Mouse (Mus musculus) frontal cortex, postnatal 25 days (tissue): ENCODE results near the gene Csnk1g1.
A peak's percentile ranks its signal among the peaks of the same experiment; 100 is the strongest.

Source experiments
- DNase-seq, 2 experiments: peaks; one replicate each; pipeline ENCODE4 v3.0.0; 2022; ENCODE audit warnings: low spot score in 2 of 2

Gene Csnk1g1

DNA sequence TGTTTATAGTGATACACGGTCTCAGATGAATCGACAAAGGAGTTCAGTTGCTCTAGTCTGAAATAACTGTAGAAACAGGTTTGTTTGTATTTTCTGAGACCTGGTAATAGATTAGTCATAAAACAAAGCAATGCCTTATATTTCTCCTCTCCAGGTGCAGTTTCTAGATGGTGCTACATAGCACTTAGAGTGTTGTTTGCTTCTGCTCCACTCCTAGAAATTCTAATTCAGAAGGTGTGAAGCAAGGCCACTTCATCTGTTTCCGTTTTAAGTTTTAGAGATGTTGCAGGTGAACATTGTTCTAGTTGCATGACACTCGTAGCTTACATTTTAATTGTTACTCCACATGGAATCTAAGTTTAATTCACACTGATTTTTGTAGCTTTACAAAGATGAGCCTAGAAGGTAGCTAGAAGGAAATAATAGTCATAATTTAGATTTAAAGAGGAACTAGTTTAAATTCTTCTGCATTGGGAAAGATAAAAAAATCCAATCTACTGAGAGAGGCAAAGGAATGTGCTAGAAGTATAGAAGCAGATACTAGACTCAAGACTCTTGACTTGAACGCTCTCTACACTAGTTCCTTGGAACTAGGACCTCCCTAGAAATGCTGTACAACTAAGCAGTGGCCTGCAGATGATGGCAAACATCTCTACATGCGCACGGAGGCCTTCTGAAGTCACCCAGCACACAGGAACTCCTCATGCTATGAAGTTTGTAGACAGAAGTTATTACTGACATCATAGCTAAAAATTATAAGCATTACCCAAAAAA, 87.1 kb downstream of the Csnk1g1 start:
- no peak for DNase-seq

DNA sequence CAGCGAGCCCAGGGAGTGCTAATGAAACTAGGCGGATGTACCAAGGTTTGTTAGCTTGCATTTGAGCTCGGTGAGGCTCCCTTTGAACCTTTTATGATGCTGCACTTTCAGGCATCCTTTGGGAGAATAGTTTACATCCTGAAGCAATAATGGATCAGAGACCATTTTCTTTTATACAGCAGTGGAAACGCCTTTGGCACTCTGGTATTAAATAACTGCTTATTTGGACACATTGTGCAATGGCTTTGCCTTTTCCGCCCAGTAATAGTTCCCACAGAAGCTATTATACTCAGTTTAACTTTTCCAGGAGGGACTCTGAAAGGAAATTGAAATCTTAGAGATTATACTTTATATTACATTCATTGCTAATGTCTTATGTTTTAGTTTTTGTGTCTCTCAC, 90.2 kb downstream of the Csnk1g1 start:
- DNase-seq, result no peak

DNA sequence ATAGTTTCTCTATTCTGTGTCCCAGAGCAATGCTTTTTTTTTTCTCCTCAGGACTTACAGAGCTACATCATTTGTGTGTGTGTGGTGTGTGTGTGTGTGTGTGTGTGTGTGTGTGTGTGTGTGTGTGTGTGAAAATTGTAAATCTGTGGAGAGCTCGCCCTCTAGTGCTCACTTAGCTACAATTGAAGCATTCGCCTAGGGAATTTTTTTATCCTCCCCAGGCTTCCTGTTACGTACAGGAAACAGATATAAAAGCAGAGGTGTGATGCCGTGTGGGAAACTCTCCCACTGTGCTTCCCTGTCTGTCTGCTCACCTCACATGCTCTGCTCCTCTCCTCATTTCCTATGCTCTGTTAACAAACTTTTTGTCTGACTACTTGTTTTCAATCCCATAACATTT, 95.7 kb downstream of the Csnk1g1 start:
- peak; percentile 11 to 31 for DNase-seq

DNA sequence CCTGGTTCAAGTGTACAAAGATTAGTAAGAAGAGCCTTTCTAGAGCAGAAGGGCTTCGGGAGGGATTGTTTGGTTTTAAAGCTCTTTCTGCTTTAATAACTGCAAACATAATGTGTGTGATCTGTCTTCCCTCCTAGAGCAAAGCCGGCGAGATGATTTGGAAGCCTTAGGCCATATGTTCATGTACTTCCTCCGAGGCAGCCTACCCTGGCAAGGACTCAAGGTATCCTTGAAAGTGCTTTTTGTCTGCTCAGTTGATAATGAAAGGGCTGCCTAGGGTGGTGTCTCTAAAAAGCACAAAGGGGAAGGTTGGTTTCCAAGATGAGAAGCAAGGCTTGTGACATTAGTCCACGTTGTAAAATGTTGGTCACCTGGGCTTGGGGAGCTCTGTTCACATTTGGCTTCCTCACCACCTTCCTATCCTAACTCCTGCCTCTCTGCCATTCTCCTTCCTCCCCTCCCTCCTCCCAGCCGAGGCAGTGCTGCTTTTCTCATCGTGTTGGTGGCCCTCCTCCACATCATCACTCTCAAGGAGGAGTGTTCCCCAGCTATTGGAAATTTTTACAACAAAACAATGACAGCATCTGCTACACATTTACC, 99.0 kb downstream of the Csnk1g1 start:
- peak; percentile 13 to 44 for DNase-seq

DNA sequence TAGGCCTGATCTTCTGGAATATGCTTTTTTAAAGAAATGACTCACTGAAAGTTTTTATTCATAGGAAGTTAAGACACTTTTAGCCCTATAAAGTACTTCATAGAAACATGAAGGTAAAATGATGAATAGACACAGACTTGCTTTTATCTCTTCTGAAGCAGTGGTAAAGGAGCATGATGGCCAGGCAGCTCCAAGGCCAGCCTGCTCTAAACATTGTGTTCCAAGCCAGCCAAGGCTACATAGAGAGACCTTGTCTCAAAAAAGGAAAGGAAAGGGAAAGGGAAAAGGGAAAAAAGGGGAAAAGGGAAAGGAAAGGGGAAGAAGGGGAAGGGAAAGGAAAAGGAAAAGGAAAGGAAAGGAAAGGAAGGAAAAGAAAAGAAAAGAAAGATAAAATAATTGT, 111.9 kb downstream of the Csnk1g1 start:
- DNase-seq, result no peak

- DNase-seq, result peak in 1 of 2 experiments; percentile 21
Measured at GRCm38 (mm10) chr9:66038082-66038481, 129.4 kb downstream of the Csnk1g1 start.

GRCm38 (mm10) chr9:66038581-66038980, 129.9 kb downstream of the Csnk1g1 start:
- no peak for DNase-seq

- peak; percentile 22 to 26 for DNase-seq
Measured at GRCm38 (mm10) chr9:66039290-66039689, 130.6 kb downstream of the Csnk1g1 start.

DNA sequence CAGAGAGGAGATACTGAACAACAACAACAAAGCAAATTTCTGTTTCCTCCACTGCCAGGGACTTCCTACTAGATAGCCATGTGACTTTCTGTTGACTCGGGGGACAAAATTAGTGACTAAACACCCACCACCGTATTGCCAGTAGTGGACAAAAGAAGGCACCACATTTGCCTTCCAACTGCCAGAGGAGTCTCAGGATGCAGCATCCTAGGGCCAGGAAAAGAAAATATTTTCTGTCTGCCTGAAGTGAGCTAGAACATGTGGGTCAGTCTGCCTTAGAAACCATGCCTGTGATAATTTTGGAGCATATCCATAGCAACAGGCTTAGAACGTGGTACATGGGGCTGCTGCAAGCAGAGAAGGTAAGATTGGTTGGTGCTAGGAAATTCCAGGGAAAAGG, 132.1 kb downstream of the Csnk1g1 start:
- DNase-seq, result no peak

DNA sequence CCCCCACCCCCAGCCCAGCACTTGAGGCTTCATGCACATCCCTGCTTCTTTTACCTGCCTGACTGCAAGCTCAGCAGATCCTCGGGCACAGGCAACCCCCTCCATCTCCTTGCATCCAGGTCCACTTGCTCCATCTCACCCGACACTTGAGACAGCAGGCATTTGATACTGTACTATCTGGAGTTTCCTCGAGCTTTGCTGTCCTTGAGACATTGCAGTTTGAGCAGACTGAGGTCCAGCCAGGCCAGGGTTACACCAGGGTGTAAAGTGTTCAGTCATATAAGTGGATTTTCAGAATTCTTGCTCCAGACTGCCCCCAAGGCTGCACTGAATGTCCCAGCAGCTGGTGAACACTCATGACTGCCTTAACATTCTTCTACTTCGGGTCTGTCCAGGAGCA, 133.6 kb downstream of the Csnk1g1 start:
- no peak for DNase-seq

GRCm38 (mm10) chr9:66043241-66043640, 134.5 kb downstream of the Csnk1g1 start:
- no peak for DNase-seq

DNA sequence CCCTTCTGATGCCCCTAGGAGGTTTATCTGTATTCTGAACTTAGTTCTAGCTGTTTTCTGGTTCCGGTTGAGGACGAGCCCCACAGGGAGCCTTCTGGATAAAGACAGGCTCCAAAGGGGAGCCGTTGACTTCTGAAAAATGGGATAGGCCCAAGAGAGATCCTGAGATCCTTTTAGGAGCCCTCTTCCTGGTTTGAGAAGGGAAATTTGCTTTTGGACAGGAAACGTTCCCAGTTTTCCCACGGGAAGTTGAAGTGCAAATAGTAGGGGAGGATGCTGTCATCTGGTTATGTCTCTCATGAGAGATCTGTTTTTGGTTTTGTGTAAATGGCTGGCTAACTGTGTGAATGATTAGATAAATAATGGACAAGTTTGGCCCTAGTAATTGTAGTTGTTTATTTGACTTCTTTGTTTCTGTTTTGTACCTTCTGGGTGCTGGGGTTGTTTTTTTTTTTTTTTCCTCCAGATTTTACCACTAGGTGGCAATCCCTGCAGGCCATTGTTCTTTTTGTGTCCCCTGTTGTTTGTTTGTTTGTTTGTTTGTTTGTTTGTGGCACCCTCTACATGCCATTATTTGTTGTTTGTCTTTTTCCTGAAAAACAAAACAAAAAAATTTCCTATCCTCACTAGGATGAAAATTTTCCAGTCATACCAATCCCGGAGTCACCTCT, 141.3 kb downstream of the Csnk1g1 start:
- no peak for DNase-seq

GRCm38 (mm10) chr9:66051493-66051892, 142.8 kb downstream of the Csnk1g1 start:
- no peak for DNase-seq

DNA sequence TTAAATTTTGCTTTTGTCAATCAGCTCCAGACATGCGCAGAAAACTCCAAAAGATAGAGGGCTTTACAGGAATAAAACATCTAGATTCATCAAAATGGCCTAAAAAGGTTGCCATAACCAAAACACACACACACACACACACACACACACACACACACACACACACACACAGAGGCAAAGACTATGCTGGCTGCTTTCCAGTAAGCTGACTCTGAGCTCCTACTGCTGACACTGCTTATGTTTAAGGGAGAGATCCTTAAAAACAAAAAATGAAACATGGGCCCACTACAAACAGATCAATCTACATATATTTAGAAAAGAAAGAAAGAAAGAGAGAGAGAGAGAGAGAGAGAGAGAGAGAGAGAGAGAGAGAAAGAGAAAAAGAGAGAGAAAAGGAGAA, 144.0 kb downstream of the Csnk1g1 start:
- DNase-seq, result no peak

GRCm38 (mm10) chr9:66053620-66054019, 144.9 kb downstream of the Csnk1g1 start:
- no peak for DNase-seq

GRCm38 (mm10) chr9:66059583-66060307, 151.0 kb downstream of the Csnk1g1 start, which contains the start of gene Ppib:
Gene Ppib (plus strand): TSS chr9:66060222.
- DNase-seq, result peak; percentile 93 to 95

GRCm38 (mm10) chr9:66060308-66060647, 151.6 kb downstream of the Csnk1g1 start:
- no peak for DNase-seq

DNA sequence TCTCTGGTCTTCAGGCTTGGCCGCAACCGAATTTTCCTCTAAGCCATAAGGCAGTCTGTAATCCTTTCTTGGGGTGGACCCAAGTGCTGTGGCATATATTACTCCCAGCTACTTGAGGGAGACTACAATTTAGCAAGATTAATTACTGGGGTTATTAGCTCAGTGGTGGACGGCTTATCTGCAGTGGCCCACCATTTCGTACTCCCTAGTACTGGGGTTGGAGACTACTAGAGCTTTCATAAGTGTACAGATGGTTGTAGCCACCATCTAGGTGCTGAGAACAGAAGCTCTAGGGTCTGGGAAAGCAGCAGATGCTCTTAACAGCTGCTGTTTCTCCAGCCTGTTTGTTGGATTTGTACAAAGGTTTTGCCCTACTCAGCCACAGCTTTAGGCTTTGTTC, 152.3 kb downstream of the Csnk1g1 start:
- DNase-seq, result no peak

GRCm38 (mm10) chr9:66061656-66062055, 152.9 kb downstream of the Csnk1g1 start:
- no peak for DNase-seq

DNA sequence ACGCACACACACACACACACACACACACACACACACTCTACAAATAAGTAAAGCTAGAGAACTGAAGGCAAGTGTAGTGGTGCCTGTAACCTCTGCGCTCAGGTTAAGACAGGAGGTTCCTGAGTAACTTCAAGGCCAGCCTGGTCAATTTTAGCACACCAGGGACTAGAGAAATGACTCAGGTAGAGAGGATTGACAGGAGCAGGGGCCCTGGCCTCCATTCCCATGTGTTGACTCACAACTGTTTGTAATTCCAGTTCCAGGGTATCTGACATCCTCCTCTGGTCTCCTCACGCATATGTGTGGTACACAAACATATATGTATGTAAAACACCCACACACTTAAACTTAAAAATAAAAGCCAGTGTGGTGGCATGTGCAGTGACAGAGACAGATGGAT, 154.7 kb downstream of the Csnk1g1 start:
- DNase-seq, result no peak

DNA sequence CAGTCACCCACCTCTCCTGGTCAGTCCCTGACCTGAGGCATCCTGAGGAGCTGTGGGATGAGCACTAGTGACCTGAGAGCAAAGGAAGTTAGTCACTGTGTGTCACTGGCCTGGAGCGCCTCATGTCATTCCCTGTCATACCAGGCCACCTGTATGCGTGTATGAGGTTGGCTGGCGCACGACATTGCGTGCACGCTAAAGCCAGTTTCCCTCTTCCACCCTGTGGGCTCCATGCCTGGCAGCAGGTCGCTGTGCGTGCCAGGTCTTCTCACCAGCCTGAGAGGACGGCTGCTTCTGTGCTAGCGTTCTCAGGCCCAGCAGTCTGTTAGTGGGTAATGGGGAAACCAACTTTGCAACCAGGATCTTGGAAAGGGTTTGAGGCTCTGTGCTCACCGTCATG, 155.6 kb downstream of the Csnk1g1 start:
- DNase-seq, result no peak

DNA sequence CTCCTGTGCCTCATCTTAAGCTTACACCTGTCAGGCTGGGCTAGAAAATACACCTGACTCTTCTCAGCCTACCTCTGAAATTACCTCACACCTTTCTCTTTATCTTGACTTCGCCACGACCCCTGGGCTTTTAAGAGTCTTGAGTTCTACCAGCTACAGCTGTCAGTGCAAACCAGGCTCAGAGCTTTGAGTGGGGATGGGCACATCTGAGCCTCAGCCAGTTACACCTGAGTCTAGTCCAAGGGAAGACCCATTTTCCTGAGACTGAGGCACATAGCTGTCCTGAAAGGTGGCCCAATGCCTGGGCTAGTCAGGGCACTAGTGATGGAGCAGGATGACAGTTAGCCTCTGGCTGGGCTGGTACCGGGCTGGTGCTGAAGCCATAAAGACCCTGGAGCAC, 158.1 kb downstream of the Csnk1g1 start:
- no peak for DNase-seq
